Mouse (Mus musculus) kidney, adult 2 months (tissue): ENCODE measurements around the gene Usp54. TPM values are rescaled to one million over a fixed set of nuclear protein-coding genes. Genes with fewer than 3 reads are reported as not detected.

Experiments
- DNase-seq: peaks from one replicate; pipeline ENCODE4 v3.0.0; 2021
- H3K27ac ChIP-seq: fragments of 200-500 bp; 2 replicates; pipeline ENCODE4 v1.5.1; 2012; ENCODE audit warnings: low read depth, low read length, control low read depth, inconsistent platforms; ENCODE audit not compliant: insufficient read depth
- H3K27me3 ChIP-seq: fragments of 200-500 bp; replicated peaks from 2 replicates; pipeline ENCODE4 v1.6.1; 2012; ENCODE audit warnings: mild to moderate bottlenecking, moderate library complexity, low read length, inconsistent platforms; ENCODE audit not compliant: control insufficient read depth, insufficient read depth
- H3K36me3 ChIP-seq: fragments of 200-500 bp; 2 replicates; pipeline ENCODE4 v1.6.1; 2012; ENCODE audit warnings: mild to moderate bottlenecking, moderate library complexity, low read length, inconsistent platforms; ENCODE audit not compliant: control insufficient read depth, insufficient read depth
- H3K4me1 ChIP-seq: fragments of 200-500 bp; 2 replicates; pipeline ENCODE4 v1.6.1; 2011; ENCODE audit warnings: low read length; ENCODE audit not compliant: control insufficient read depth, insufficient read depth
- H3K4me3 ChIP-seq: fragments of 200-500 bp; 2 replicates; pipeline ENCODE4 v1.5.1; 2011; ENCODE audit warnings: mild to moderate bottlenecking, low read depth, low read length, control low read depth; ENCODE audit not compliant: insufficient read depth
- CTCF ChIP-seq: fragments of 200-500 bp; conservative IDR thresholded peaks from 2 replicates; pipeline ENCODE4 v1.5.1; 2011; ENCODE audit warnings: low read depth, mild to moderate bottlenecking, control low read depth, low read length, moderate library complexity, mixed read lengths; ENCODE audit not compliant: insufficient read depth, insufficient read length
- POLR2A ChIP-seq: fragments of 200-500 bp; IDR thresholded peaks from one replicate; pipeline ENCODE4 v1.6.1; 2011; ENCODE audit warnings: low read depth, low read length, control low read depth
- WGBS: fragments of 180-500 bp; shearing (Covaris S2); methylation state at CpG from one replicate; pipeline ENCODE4 v1.1.7; 2018; 5-methylcytosine and 5-hydroxymethylcytosine counted together
- polyA plus RNA-seq: library from polyadenylated mRNA; depleted of rRNA; stranded (reverse); fragments of >200 nt; gene quantifications from 2 replicates; pipeline ENCODE4 v1.2.3, GENCODE M21; 2012

Usp54 gene
- polyA plus RNA-seq, 1 experiment = 7.9 TPM

- Histone ChIP-seq H3K4me3 (peak overlapping the region; percentile 55), H3K36me3 (no peaks in the 10 kb centered on the region), H3K27ac (peak overlapping the region; percentile 49), H3K4me1 (no peaks in the 10 kb centered on the region), H3K27me3 (no peaks in the 10 kb centered on the region)
- DNase-seq = peak; percentile 74
- WGBS = 31% methylated on average over 18 of the region's 19 CpGs
- no peak for TF ChIP-seq POLR2A
- no peak for TF ChIP-seq CTCF
Observed at GRCm38 (mm10) chr14:20661661-20662331, 20.9 kb upstream of the Usp54 start.

- Histone ChIP-seq H3K4me3 (peak overlapping the region; percentile 55), H3K27ac (peak overlapping the region; percentile 49), H3K27me3 (no peaks in the 10 kb centered on the region), H3K4me1 (no peaks in the 10 kb centered on the region), H3K36me3 (no peaks in the 10 kb centered on the region)
- DNase-seq = peak; percentile 97
- WGBS = 1% methylated on average over 52 of the region's 52 CpGs
- TF ChIP-seq CTCF (peak; percentile 89), POLR2A (no peak)
Observed at GRCm38 (mm10) chr14:20660827-20661660, 20.2 kb upstream of the Usp54 start.

GRCm38 (mm10) chr14:20659687-20660086 lies 18.8 kb upstream of the Usp54 start:
- TF ChIP-seq POLR2A (no peak), CTCF (no peak)
- WGBS = 98% methylated on average over 7 of the region's 7 CpGs

GRCm38 (mm10) chr14:20658902-20659301 lies 18.0 kb upstream of the Usp54 start:
- DNase-seq = no peak
- TF ChIP-seq POLR2A (no peak), CTCF (no peak)
- H3K4me1 ChIP-seq = no peaks in the 10 kb centered on the region
- no peak overlapping the region for H3K4me3 ChIP-seq
- 88% methylated on average over 6 of the region's 6 CpGs for WGBS
- no peaks in the 10 kb centered on the region for H3K27me3 ChIP-seq
- no peaks in the 10 kb centered on the region for H3K36me3 ChIP-seq
- H3K27ac ChIP-seq = no peak overlapping the region

More at GRCm38 (mm10) chr14:20659687-20660086, 18.8 kb upstream of the Usp54 start:
- H3K27ac ChIP-seq = no peak overlapping the region
- no peaks in the 10 kb centered on the region for H3K27me3 ChIP-seq
- no peaks in the 10 kb centered on the region for H3K36me3 ChIP-seq
- no peaks in the 10 kb centered on the region for H3K4me1 ChIP-seq
- H3K4me3 ChIP-seq = no peak overlapping the region
- no peak for DNase-seq

GRCm38 (mm10) chr14:20658326-20658725 lies 17.5 kb upstream of the Usp54 start:
- H3K4me3 ChIP-seq = no peak overlapping the region
- H3K27ac ChIP-seq = no peak overlapping the region
- no peaks in the 10 kb centered on the region for H3K4me1 ChIP-seq
- TF ChIP-seq POLR2A (no peak), CTCF (peak; percentile 34; the same call in 1 of the 2 replicates)
- H3K36me3 ChIP-seq = no peaks in the 10 kb centered on the region
- DNase-seq = peak; percentile 73
- no peaks in the 10 kb centered on the region for H3K27me3 ChIP-seq

GRCm38 (mm10) chr14:20656361-20656760 lies 15.5 kb upstream of the Usp54 start, which contains the start of gene Myoz1:
Myoz1 (minus strand) TSS chr14:20656540.
- no peak for TF ChIP-seq CTCF
- TF ChIP-seq POLR2A = no peak
- WGBS = 49% methylated on average over 11 of the region's 11 CpGs
- H3K4me1 ChIP-seq = no peaks in the 10 kb centered on the region
- no peaks in the 10 kb centered on the region for H3K36me3 ChIP-seq
- no peak for DNase-seq
- H3K4me3 ChIP-seq = no peak within 1 kb of the TSS
- no peaks in the 10 kb centered on the region for H3K27me3 ChIP-seq
- no peak within 1 kb of the TSS for H3K27ac ChIP-seq

GRCm38 (mm10) chr14:20655731-20656130 lies 14.9 kb upstream of the Usp54 start:
- TF ChIP-seq CTCF (no peak), POLR2A (no peak)
- 55% methylated on average over 9 of the region's 9 CpGs for WGBS
- DNase-seq = no peak
- Histone ChIP-seq H3K36me3 (no peaks in the 10 kb centered on the region), H3K4me1 (no peaks in the 10 kb centered on the region), H3K27ac (no peak overlapping the region), H3K27me3 (no peaks in the 10 kb centered on the region), H3K4me3 (no peak overlapping the region)
